In the genomic region with DNA sequence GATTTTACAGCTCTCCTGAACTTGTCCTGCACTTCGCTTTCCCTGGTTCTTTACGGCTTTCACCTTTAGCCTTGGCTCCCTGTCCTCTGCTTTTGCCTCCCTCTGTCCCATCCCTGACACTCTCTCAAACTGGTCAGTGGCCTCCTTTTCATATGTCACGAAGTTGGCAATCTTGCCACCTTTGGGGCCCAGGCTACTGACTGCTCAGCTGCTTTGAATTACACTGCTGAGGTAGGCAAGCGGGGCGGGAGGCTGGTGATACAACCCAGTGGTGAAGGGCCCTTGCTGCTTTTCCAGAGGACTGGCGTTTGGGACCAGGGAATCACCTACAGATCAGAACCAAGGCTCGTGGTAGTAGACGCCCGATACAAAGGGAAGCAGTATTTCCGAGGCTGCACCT, we compare ENCODE assay signal across 18 mouse cellular contexts. TPM values are rescaled to one million over a fixed set of nuclear protein-coding genes. Genes with fewer than 3 reads are reported as not detected.
DNase-seq lines count a peak whose midpoint lies in the region; ATAC-seq and TF ChIP-seq lines count a peak whose summit lies in the region.
"Had no signal": no experiment of that assay in that cellular context is flagged by ENCODE, and none has a peak within 500 bp of the region (broad histone marks: within the 10 kb centered on the region; RNA-seq: fewer than 3 reads in every experiment).

No protein-coding gene starts in this region.

- no peaks in the 10 kb centered on the region for H3K27me3 ChIP-seq in forebrain, embryonic 13.5 days
- no peaks in the 10 kb centered on the region for H3K27me3 ChIP-seq in forebrain, embryonic 10.5 days (ENCODE audit: poor library complexity, severe bottlenecking)
- no peaks in the 10 kb centered on the region for H3K27me3 ChIP-seq in intestine, postnatal 0 days (replicated peaks; ENCODE audit: control insufficient read depth, insufficient read depth, low read length)
- H3K27me3 ChIP-seq in intestine, embryonic 15.5 days (replicated peaks): no peaks in the 10 kb centered on the region
- no peaks in the 10 kb centered on the region for H3K27me3 ChIP-seq in ES-Bruce4 (ENCODE audit: control insufficient read depth, insufficient read depth, low read length, poor library complexity, severe bottlenecking)
- H3K27me3 ChIP-seq in limb, embryonic 15.5 days: no peaks in the 10 kb centered on the region
- H3K27me3 ChIP-seq: embryonic facial prominence, embryonic 12.5 days; lung, embryonic 15.5 days; stomach, embryonic 15.5 days had no signal

- H3K27ac ChIP-seq in forebrain, embryonic 13.5 days: no peak overlapping the region
- H3K27ac ChIP-seq in forebrain, embryonic 10.5 days: no peak overlapping the region
- H3K27ac ChIP-seq in intestine, postnatal 0 days (ENCODE audit: low read depth, low read length): peak overlapping the region; percentile 35; the same call in 1 of the 2 replicates
- H3K27ac ChIP-seq in intestine, embryonic 15.5 days: no peak overlapping the region
- 0 out of 2 replicates have a peak overlapping the region, but pooled peaks have one; percentile 55 for H3K27ac ChIP-seq in ES-Bruce4 (ENCODE audit: insufficient read depth, low read length)
- no peak overlapping the region for H3K27ac ChIP-seq in limb, embryonic 15.5 days
- H3K27ac ChIP-seq: embryonic facial prominence, embryonic 12.5 days; heart, embryonic 10.5 days; lung, embryonic 15.5 days; stomach, embryonic 15.5 days had no signal

- H3K4me1 ChIP-seq in forebrain, embryonic 13.5 days: peaks cover 29% of the 10 kb centered on the region
- peaks cover 29% of the 10 kb centered on the region for H3K4me1 ChIP-seq in forebrain, embryonic 10.5 days
- H3K4me1 ChIP-seq in intestine, postnatal 0 days (replicated peaks; ENCODE audit: control insufficient read depth, insufficient read depth, low read length): 0 out of 2 replicates have a peak, but pooled peaks cover 3% of the 10 kb centered on the region
- peaks cover 9% of the 10 kb centered on the region; the same call in 1 of the 2 replicates for H3K4me1 ChIP-seq in intestine, embryonic 15.5 days (replicated peaks)
- peaks cover 2% of the 10 kb centered on the region for H3K4me1 ChIP-seq in ES-Bruce4 (ENCODE audit: control insufficient read depth, insufficient read depth, low read length)
- H3K4me1 ChIP-seq in limb, embryonic 15.5 days: peaks cover 21% of the 10 kb centered on the region

- H3K36me3 ChIP-seq in forebrain, embryonic 13.5 days (ENCODE audit: poor library complexity, severe bottlenecking): peaks cover 5% of the 10 kb centered on the region; the same call in 1 of the 2 replicates
- H3K36me3 ChIP-seq in forebrain, embryonic 10.5 days (replicated peaks): peaks cover 31% of the 10 kb centered on the region
- H3K36me3 ChIP-seq in intestine, postnatal 0 days (ENCODE audit: control insufficient read depth, insufficient read depth): peaks cover 7% of the 10 kb centered on the region; the same call in 1 of the 2 replicates
- peaks cover 6% of the 10 kb centered on the region for H3K36me3 ChIP-seq in intestine, embryonic 15.5 days
- 0 out of 2 replicates have a peak, but pooled peaks cover 2% of the 10 kb centered on the region for H3K36me3 ChIP-seq in ES-Bruce4 (ENCODE audit: control insufficient read depth, insufficient read depth, low read length, poor library complexity, severe bottlenecking)
- peaks cover 19% of the 10 kb centered on the region for H3K36me3 ChIP-seq in limb, embryonic 15.5 days

- H3K4me2 ChIP-seq in forebrain, embryonic 13.5 days: peak overlapping the region; percentile 7; the same call in 1 of the 2 replicates
- peak overlapping the region; percentile 13; the same call in 1 of the 2 replicates for H3K4me2 ChIP-seq in intestine, postnatal 0 days (replicated peaks; ENCODE audit: low read depth)
- no peak overlapping the region for H3K4me2 ChIP-seq in intestine, embryonic 15.5 days (replicated peaks)
- H3K4me2 ChIP-seq in limb, embryonic 15.5 days: no peak overlapping the region
- H3K4me2 ChIP-seq: embryonic facial prominence, embryonic 12.5 days had no signal

- H3K4me3 ChIP-seq in forebrain, embryonic 13.5 days: no peak overlapping the region
- H3K4me3 ChIP-seq in forebrain, embryonic 10.5 days: no peak overlapping the region; the same call in 1 of the 2 replicates
- no peak overlapping the region for H3K4me3 ChIP-seq in intestine, postnatal 0 days (ENCODE audit: low read depth, low read length)
- H3K4me3 ChIP-seq in intestine, embryonic 15.5 days (replicated peaks): no peak overlapping the region
- no peak overlapping the region for H3K4me3 ChIP-seq in ES-Bruce4 (ENCODE audit: low read depth, low read length)
- H3K4me3 ChIP-seq in limb, embryonic 15.5 days: no peak overlapping the region
- H3K4me3 ChIP-seq: embryonic facial prominence, embryonic 12.5 days; heart, embryonic 10.5 days; lung, embryonic 15.5 days had no signal

- TF ChIP-seq CTCF in intestine, postnatal 0 days (IDR thresholded peaks at IDR 0.05; ENCODE audit: low read depth): no peak
- no peak for TF ChIP-seq CTCF in ES-Bruce4 (IDR thresholded peaks at IDR 0.05; ENCODE audit: low read depth, low read length)

- DNase-seq in forebrain, embryonic 10.5 days (ENCODE audit: extremely low spot score, low spot score): no peak
- no peak for DNase-seq in left cerebral cortex, adult 9 months (ENCODE audit: low spot score in 2 of 2)
- DNase-seq in ovary, adult 18-20 months (ENCODE audit: low spot score): no peak
- DNase-seq: adrenal gland, adult 2 months; cerebellum, adult 11 months; kidney, adult 8-10 months; kidney, postnatal 4 days; retina, postnatal 1 day had no signal

- peak overlapping the region; percentile 45; the same call in 1 of the 2 replicates for H3K9ac ChIP-seq in forebrain, embryonic 13.5 days
- no peak overlapping the region for H3K9ac ChIP-seq in intestine, postnatal 0 days (ENCODE audit: low read depth, low read length)
- no peak overlapping the region for H3K9ac ChIP-seq in intestine, embryonic 15.5 days
- peak overlapping the region; percentile 9; the same call in 1 of the 2 replicates for H3K9ac ChIP-seq in ES-Bruce4 (ENCODE audit: low read depth, poor library complexity, severe bottlenecking)
- H3K9ac ChIP-seq in limb, embryonic 15.5 days: 0 out of 2 replicates have a peak overlapping the region, but pooled peaks have one; percentile 10
- H3K9ac ChIP-seq: embryonic facial prominence, embryonic 12.5 days; stomach, embryonic 15.5 days had no signal

- no peaks in the 10 kb centered on the region for H3K9me3 ChIP-seq in forebrain, embryonic 13.5 days (replicated peaks)
- H3K9me3 ChIP-seq in forebrain, embryonic 10.5 days: no peaks in the 10 kb centered on the region
- no peaks in the 10 kb centered on the region for H3K9me3 ChIP-seq in intestine, postnatal 0 days (ENCODE audit: control insufficient read depth)
- H3K9me3 ChIP-seq in intestine, embryonic 15.5 days: no peaks in the 10 kb centered on the region
- no peaks in the 10 kb centered on the region for H3K9me3 ChIP-seq in ES-Bruce4 (replicated peaks; ENCODE audit: control insufficient read depth, insufficient read depth, low read length, poor library complexity, severe bottlenecking)
- no peaks in the 10 kb centered on the region for H3K9me3 ChIP-seq in limb, embryonic 15.5 days
- H3K9me3 ChIP-seq: embryonic facial prominence, embryonic 12.5 days; heart, embryonic 10.5 days; lung, embryonic 15.5 days; stomach, embryonic 15.5 days had no signal

- TF ChIP-seq EP300 in ES-Bruce4 (IDR thresholded peaks at IDR 0.05; ENCODE audit: insufficient read depth, low read depth, low read length): no peak

- 82% methylated on average over 10 of the region's 10 CpGs for WGBS in forebrain, embryonic 13.5 days
- WGBS in forebrain, embryonic 10.5 days: 93% methylated on average over 10 of the region's 10 CpGs
- WGBS in intestine, postnatal 0 days: 69% methylated on average over 10 of the region's 10 CpGs
- WGBS in intestine, embryonic 15.5 days: 86% methylated on average over 10 of the region's 10 CpGs
- WGBS in limb, embryonic 15.5 days: 80% methylated on average over 10 of the region's 10 CpGs

- no peak for TF ChIP-seq POLR2A in ES-Bruce4 (IDR thresholded peaks at IDR 0.05; ENCODE audit: insufficient read depth, low read length)

- no peak for ATAC-seq in forebrain, embryonic 13.5 days
- ATAC-seq in intestine, postnatal 0 days: no peak
- no peak for ATAC-seq in intestine, embryonic 15.5 days
- no peak for ATAC-seq in limb, embryonic 15.5 days (ENCODE audit: insufficient number of reproducible peaks, low FRiP score, low TSS enrichment, low read depth)

RNA-seq across cellular contexts. Expression of gene Tcf25, which starts 2.1 kb away (rescaled TPM):
- 190 and 207 TPM in 2 replicates for polyA plus RNA-seq in forebrain, embryonic 13.5 days (2015; fragmentation: Nextera tagmentation; extraction: Ambion mirVana)
- 146 and 151 TPM in 2 replicates for polyA plus RNA-seq in forebrain, embryonic 10.5 days (2016; fragmentation: Nextera tagmentation; extraction: Ambion mirVana)
- polyA plus RNA-seq in intestine, postnatal 0 days (2015; fragmentation: Nextera tagmentation; extraction: Ambion mirVana): 147 and 178 TPM in 2 replicates
- 147 and 170 TPM in 2 replicates for polyA plus RNA-seq in intestine, embryonic 15.5 days (2015; fragmentation: Nextera tagmentation; extraction: Ambion mirVana)
- polyA plus RNA-seq in ES-Bruce4 (2011; ENCODE audit: insufficient read depth, insufficient read length, low read depth, missing spikeins): 239 TPM in 2 replicates
- 187 and 191 TPM in 2 replicates for polyA plus RNA-seq in limb, embryonic 15.5 days (2015; fragmentation: Nextera tagmentation; extraction: Ambion mirVana)

RNA-seq across cellular contexts. Expression of gene Mc1r, which starts 31.2 kb away (rescaled TPM):
- polyA plus RNA-seq in forebrain, embryonic 13.5 days (2015; fragmentation: Nextera tagmentation; extraction: Ambion mirVana): 0.15 and 0.27 TPM in 2 replicates
- 0.06 and 0.07 TPM in 2 replicates for polyA plus RNA-seq in forebrain, embryonic 10.5 days (2016; fragmentation: Nextera tagmentation; extraction: Ambion mirVana)
- not detected in 2 replicates for polyA plus RNA-seq in intestine, postnatal 0 days (2015; fragmentation: Nextera tagmentation; extraction: Ambion mirVana)
- polyA plus RNA-seq in intestine, embryonic 15.5 days (2015; fragmentation: Nextera tagmentation; extraction: Ambion mirVana): 0.04 TPM in 1 of 2 replicates, not detected in the other
- polyA plus RNA-seq in ES-Bruce4 (2011; ENCODE audit: insufficient read depth, insufficient read length, low read depth, missing spikeins): not detected in 2 replicates
- 0.08 and 0.15 TPM in 2 replicates for polyA plus RNA-seq in limb, embryonic 15.5 days (2015; fragmentation: Nextera tagmentation; extraction: Ambion mirVana)
- polyA plus RNA-seq: adrenal gland, adult 2 months; heart, embryonic 10.5 days; liver, adult 2 months; lung, embryonic 15.5 days; stomach, embryonic 15.5 days had no signal

RNA-seq across cellular contexts. Expression of gene Tubb3, which starts 35.5 kb away (rescaled TPM):
- polyA plus RNA-seq in forebrain, embryonic 13.5 days (2015; fragmentation: Nextera tagmentation; extraction: Ambion mirVana): 1,305 and 1,381 TPM in 2 replicates
- polyA plus RNA-seq in forebrain, embryonic 10.5 days (2016; fragmentation: Nextera tagmentation; extraction: Ambion mirVana): 205 and 261 TPM in 2 replicates
- polyA plus RNA-seq in intestine, postnatal 0 days (2015; fragmentation: Nextera tagmentation; extraction: Ambion mirVana): 22.5 and 23.9 TPM in 2 replicates
- 59.1 and 63.8 TPM in 2 replicates for polyA plus RNA-seq in intestine, embryonic 15.5 days (2015; fragmentation: Nextera tagmentation; extraction: Ambion mirVana)
- 19.6 and 20.1 TPM in 2 replicates for polyA plus RNA-seq in ES-Bruce4 (2011; ENCODE audit: insufficient read depth, insufficient read length, low read depth, missing spikeins)
- polyA plus RNA-seq in limb, embryonic 15.5 days (2015; fragmentation: Nextera tagmentation; extraction: Ambion mirVana): 4.0 and 5.0 TPM in 2 replicates
- polyA plus RNA-seq: liver, adult 2 months had no signal

RNA-seq across cellular contexts. Expression of gene Spire2, which starts 43.2 kb away (rescaled TPM):
- polyA plus RNA-seq in forebrain, embryonic 13.5 days (2015; fragmentation: Nextera tagmentation; extraction: Ambion mirVana): 20.6 and 21.3 TPM in 2 replicates
- polyA plus RNA-seq in forebrain, embryonic 10.5 days (2016; fragmentation: Nextera tagmentation; extraction: Ambion mirVana): 6.5 and 6.9 TPM in 2 replicates
- polyA plus RNA-seq in intestine, postnatal 0 days (2015; fragmentation: Nextera tagmentation; extraction: Ambion mirVana): 1.8 and 2.5 TPM in 2 replicates
- polyA plus RNA-seq in intestine, embryonic 15.5 days (2015; fragmentation: Nextera tagmentation; extraction: Ambion mirVana): 3.9 and 4.4 TPM in 2 replicates
- 4.2 and 5.0 TPM in 2 replicates for polyA plus RNA-seq in ES-Bruce4 (2011; ENCODE audit: insufficient read depth, insufficient read length, low read depth, missing spikeins)
- polyA plus RNA-seq in limb, embryonic 15.5 days (2015; fragmentation: Nextera tagmentation; extraction: Ambion mirVana): 0.93 and 1.2 TPM in 2 replicates

RNA-seq across cellular contexts. Expression of gene Def8, which starts 47.6 kb away (rescaled TPM):
- 38.9 and 41.2 TPM in 2 replicates for polyA plus RNA-seq in forebrain, embryonic 13.5 days (2015; fragmentation: Nextera tagmentation; extraction: Ambion mirVana)
- 45.9 and 49.9 TPM in 2 replicates for polyA plus RNA-seq in forebrain, embryonic 10.5 days (2016; fragmentation: Nextera tagmentation; extraction: Ambion mirVana)
- polyA plus RNA-seq in intestine, postnatal 0 days (2015; fragmentation: Nextera tagmentation; extraction: Ambion mirVana): 16.6 and 18.4 TPM in 2 replicates
- 26.0 and 26.4 TPM in 2 replicates for polyA plus RNA-seq in intestine, embryonic 15.5 days (2015; fragmentation: Nextera tagmentation; extraction: Ambion mirVana)
- polyA plus RNA-seq in ES-Bruce4 (2011; ENCODE audit: insufficient read depth, insufficient read length, low read depth, missing spikeins): 76.6 and 81.6 TPM in 2 replicates
- 42.4 and 43.5 TPM in 2 replicates for polyA plus RNA-seq in limb, embryonic 15.5 days (2015; fragmentation: Nextera tagmentation; extraction: Ambion mirVana)

Comparison
In these comparisons a context has a peak if more than half of its experiments do, and no peak if none do; other contexts are left out.
1. H3K27ac ChIP-seq: peak in intestine, postnatal 0 days (single experiment) and ES-Bruce4 (single experiment); none in forebrain, embryonic 13.5 days (single experiment), forebrain, embryonic 10.5 days (single experiment), intestine, embryonic 15.5 days (single experiment) and limb, embryonic 15.5 days (single experiment).
2. H3K4me2 ChIP-seq: peak in forebrain, embryonic 13.5 days (single experiment) and intestine, postnatal 0 days (single experiment); none in intestine, embryonic 15.5 days (single experiment) and limb, embryonic 15.5 days (single experiment).
3. H3K9ac ChIP-seq: peak in forebrain, embryonic 13.5 days (single experiment), ES-Bruce4 (single experiment) and limb, embryonic 15.5 days (single experiment); none in intestine, postnatal 0 days (single experiment) and intestine, embryonic 15.5 days (single experiment).